Mouse (Mus musculus) testis, adult 2 months (tissue): Measurements from ENCODE around the gene Mark1.

Experiments
- CTCF ChIP-seq: fragments of 200-500 bp; IDR thresholded peaks from 2 replicates; pipeline ENCODE4 v1.5.1; 2012; ENCODE audit warnings: low read depth, mild to moderate bottlenecking, inconsistent platforms, low read length, moderate library complexity; ENCODE audit not compliant: control insufficient read depth, insufficient read depth, insufficient replicate concordance
- POLR2A ChIP-seq: fragments of 200-500 bp; IDR thresholded peaks from 2 replicates; pipeline ENCODE4 v1.6.1; 2012; ENCODE audit warnings: low read depth, mild to moderate bottlenecking, inconsistent platforms, low read length, moderate library complexity; ENCODE audit not compliant: control insufficient read depth

- TF ChIP-seq CTCF (no peak), POLR2A (no peak)
Measured at GRCm38 (mm10) chr1:184991191-184991590, 8.2 kb downstream of the Mark1 start.
